Mouse (Mus musculus) thymus, adult 18-20 months (tissue): ENCODE results near the gene Mrpl41.

ENCODE experiments used
- DNase-seq, 2 experiments: peaks; one replicate each; pipeline ENCODE4 v3.0.0; 2022; ENCODE audit warnings: mixed read lengths in 2 of 2

Gene Mrpl41

DNA sequence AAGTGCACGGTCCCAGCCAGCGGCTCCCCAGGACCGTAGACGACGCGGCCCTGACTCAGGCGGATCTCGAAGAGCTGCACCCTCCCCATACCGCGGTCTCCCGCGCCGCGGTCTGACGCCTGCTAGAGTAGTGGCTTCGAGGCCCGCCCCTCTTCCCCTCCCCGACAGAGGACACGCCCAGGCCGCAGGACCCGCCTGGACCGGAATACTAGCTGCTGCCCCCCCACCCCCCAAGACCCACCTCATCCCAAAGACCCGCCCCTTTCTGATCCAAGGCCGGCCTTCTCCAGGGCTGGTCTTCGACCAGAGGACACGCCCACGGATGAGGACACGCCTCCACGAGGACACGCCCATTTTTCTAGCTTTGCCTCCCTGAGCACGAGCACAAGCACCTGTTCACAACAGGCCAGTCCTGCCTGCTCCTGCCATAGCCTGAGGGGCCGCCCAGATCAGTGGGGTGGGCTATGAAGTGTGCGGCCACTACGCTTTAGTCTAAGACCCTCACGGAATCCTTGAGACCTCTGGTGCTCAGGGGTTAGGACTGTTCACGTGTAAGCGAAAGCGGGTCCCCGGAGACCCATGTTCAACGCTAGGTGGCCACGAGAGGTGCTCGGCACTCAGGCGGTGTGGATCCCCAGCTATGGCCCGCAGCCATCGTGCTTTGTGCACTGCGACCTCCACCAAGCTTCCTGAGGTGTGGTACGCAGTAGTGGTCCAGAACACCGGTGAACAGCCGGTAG is 39.7 kb downstream of the Mrpl41 start, which contains the start of gene Arrdc1:
Arrdc1 (minus strand) TSS at position 196 of the 740 bp plus-strand sequence.
- peak; percentile 87 to 93 for DNase-seq

DNA sequence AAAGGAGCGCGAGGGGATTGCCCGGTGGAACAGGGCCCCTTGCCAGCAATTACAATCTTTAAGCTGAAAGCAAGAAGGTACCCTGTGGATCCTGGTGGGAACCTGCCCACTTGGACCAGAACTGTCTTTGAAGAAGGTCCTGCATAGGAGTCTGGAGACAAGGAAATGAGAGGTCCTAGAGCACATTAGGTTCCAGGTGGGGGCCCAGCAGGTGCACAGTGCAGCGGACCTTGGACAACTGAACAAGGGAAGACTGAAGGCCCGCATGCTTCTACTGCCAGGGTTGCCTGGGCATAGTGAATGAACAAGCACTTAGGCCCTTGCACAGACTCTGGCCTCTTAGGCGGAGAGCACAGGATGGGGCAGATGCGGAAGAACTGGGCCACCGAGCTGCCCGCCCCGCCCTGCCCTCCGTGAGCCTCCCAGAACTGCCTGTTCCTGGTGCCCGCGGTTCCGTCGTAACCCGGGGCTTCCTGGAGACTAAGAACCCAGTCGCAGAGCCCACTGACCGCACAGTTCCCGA is 40.4 kb downstream of the Mrpl41 start:
- peak in 1 of 2 experiments; percentile 15 for DNase-seq

- DNase-seq: no peak
Measured at GRCm38 (mm10) chr2:24929593-24929992, 45.3 kb downstream of the Mrpl41 start.

DNA sequence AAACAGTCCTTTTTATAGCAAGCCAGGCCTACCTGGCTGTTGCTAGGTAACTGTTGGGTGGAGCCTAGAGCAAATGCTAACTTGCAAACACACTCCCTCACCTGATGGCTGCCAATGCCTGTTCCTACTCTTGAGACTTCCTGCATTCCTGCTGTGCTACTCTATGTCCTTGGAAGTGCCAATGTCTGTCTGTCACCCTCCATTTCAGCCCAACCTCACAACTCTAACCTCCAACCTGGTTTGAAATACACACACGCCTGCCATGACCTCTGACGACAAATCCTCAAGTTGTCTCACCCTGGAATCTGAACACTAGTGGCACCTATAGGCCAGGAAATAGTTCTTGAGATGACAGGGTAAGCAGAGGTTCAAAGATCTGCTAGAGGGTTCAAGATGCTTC is 45.8 kb downstream of the Mrpl41 start:
- no peak for DNase-seq

DNA sequence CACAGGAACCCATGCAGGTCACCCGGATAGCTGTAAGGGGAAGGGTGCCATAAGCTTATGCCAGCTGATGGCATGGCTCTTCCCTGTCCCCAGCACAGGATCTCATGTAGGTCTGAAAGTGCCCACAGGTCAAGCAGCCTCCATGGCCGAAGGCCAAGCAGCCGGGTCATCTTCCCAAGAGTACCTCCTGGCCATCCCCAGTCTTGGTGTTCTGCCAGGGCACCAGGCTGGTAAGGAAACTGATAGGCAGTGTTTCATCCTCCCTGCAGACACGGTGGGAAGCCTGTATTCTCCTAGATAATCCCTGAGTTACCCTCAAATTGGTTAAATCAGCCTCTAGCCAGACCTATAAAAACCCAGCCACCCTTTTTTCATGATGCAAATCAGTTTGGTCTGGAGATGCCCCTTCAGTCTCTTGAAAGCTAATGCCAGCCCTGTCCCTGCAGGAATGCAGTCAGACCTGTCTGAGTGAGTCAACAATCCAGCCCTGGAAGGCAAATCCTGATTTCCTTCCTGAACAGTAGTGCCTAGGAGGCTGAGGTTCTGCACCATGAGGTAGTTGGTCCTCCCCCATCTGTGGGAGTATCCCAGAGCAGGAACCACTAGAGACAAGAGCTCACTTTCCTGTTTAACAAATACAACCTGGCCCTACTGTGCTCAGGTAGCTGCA is 47.0 kb downstream of the Mrpl41 start:
- DNase-seq: no peak

DNA sequence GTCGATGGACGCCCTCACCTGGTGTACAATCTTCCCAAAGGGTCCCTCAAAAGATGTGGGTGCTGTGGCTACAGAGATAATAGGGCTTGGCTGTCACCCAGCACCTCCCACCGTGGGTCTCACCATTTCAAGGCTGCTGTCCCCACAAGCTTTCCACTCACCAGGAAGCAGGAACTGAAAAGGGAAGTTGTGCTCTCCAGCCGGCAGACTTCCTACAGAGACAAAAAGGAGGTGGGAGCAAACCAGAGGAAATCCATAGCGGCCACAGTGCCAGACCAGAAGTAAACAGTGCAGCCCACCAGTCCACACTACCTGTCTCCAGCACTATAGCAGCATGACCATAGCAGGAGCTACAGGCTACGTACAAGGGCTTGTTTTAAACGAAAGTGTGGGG is 47.9 kb downstream of the Mrpl41 start:
- no peak for DNase-seq

DNA sequence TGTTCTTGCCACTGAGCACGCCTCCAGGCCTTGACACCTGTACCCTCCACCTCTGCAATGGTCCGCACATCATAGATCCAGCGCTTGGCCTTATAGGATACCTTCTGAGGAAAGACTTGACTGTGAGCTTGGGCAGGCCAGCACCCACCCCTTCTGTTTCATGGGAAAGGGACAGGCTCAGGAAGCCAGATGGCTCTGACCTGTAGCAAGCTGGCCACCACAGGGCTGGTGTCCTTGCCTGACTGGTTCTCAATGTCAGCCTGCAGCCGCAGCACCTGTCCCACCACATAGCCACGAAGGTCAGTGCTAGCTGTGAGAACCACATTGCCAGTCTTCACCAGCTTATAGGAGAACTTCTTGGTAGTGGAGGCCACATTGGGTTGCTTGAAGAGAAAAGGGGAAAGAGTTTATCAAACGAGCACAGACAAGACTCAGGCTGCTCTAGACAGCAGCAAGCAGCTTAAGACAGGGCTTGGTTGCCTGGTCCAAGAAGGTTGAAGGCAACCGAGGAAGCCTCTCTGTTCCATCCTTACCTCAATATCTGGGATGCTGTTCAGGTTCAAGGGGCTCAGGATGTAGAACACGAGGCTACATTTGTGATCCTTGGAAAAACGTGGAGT is 48.4 kb downstream of the Mrpl41 start:
- DNase-seq: no peak

- no peak for DNase-seq
Measured at GRCm38 (mm10) chr2:24925284-24925683, 49.6 kb downstream of the Mrpl41 start.
